Mouse (Mus musculus): ENCODE data around the gene Bin2. TPM values are rescaled to one million over a fixed set of nuclear protein-coding genes. Genes with fewer than 3 reads are reported as not detected.
A peak's percentile ranks its signal among the peaks of the same experiment; 100 is the strongest.

The Bin2 gene
- total and polyA plus RNA-seq, 3 experiments = 51.4 to 89.9 (median 64.8) TPM

DNA sequence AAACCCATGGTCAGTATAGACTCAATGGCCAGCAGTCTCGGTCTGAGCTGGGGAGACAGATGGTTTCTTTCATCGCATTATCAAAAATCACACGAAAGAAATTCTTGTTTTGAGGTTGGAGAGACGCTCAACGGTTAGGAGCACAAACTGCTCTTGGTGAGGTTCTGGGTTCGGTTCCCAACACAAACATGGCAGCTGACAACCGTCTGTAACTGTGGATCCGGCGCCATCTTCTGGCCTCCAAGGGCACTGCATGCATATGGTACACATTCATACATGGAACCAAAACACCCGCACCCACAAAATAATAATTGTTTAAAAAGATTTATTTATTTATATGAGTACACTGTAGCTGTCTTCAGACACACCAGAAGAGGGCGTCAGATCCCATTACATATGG lies 49.2 kb upstream of the Bin2 start:
- Histone ChIP-seq H3K4me1 (ENCODE audit: control insufficient read depth in 1 of 2, insufficient read depth in 2 of 2) (peaks cover 0 to 21% of the 10 kb centered on the region in 2 experiments; a peak in 2 of 4 replicates), H3K36me3 (replicated peaks in 1 of 2; ENCODE audit: control insufficient read depth in 1 of 2, insufficient read depth in 1 of 2, low read length in 1 of 2) (no peaks in the 10 kb centered on the region), H3K79me2 (replicated peaks; ENCODE audit: control insufficient read depth, extremely low read depth, insufficient read depth, poor library complexity, severe bottlenecking) (no peaks in the 10 kb centered on the region), H3K4me2 (ENCODE audit: insufficient read depth, low read depth, poor library complexity, severe bottlenecking) (no peak overlapping the region), H3K27ac (ENCODE audit: insufficient read depth, low read depth) (no peak overlapping the region), H3K9me3 (replicated peaks; ENCODE audit: low read length) (peaks cover 5% of the 10 kb centered on the region), H3K9ac (ENCODE audit: insufficient read depth, low read depth) (no peak overlapping the region), H3K4me3 (replicated peaks in 1 of 3; ENCODE audit: low read depth in 2 of 3, low read length in 2 of 3, poor library complexity in 1 of 3) (no peak overlapping the region), H3K27me3 (replicated peaks) (no peaks in the 10 kb centered on the region)
- DNase-seq (ENCODE audit: extremely low read depth) = no peak
- TF ChIP-seq ELF1 (IDR thresholded peaks at IDR 0.05; ENCODE audit: low read depth, low read length) (no peak), SMC3 (IDR thresholded peaks at IDR 0.05; ENCODE audit: low read depth, low read length) (peak; percentile 38), RAD21 (IDR thresholded peaks at IDR 0.05; ENCODE audit: low read depth, low read length) (peak; percentile 43), CTCF (conservative IDR thresholded peaks at IDR 0.05 in 1 of 2, IDR thresholded peaks at IDR 0.05 in 1 of 2; ENCODE audit: low read depth in 2 of 2, low read length in 2 of 2) (peak in 1 of 2 experiments; percentile 52; a peak in 2 of 4 replicates)
- dilution Hi-C loops (cut with MboI; ENCODE audit: extremely low pct_ligation_motif_present, extremely low pct_unique_long_range_greater_than_20kb, low sequenced_read_pairs) = no loop called here
- in situ Hi-C loops (cut with MboI; ENCODE audit: low pct_ligation_motif_present, low pct_unique_long_range_greater_than_20kb, low sequenced_read_pairs) = no loop called here

DNA sequence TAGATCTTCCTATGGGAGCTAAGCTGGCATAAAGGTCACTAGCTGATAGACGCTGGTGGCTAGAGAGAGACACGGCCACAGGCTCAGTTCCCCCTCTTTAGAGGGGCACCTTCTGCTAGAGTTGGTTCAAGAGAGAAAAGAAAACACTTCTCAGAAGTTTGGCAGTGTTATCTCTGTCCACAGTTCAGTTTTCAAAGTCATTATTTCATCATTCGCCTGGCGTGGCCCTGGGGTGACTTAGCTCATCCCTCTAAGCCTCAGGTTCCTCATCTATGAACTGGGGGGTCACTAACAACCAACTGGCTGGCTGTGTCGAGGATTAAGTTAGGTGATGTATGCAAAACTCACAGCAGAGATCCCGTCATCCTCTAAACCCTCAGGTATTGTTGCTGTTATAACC lies 48.6 kb upstream of the Bin2 start:
- H3K4me3 ChIP-seq (replicated peaks in 1 of 3; ENCODE audit: low read depth in 2 of 3, low read length in 2 of 3, poor library complexity in 1 of 3) = no peak overlapping the region
- no peaks in the 10 kb centered on the region for H3K27me3 ChIP-seq (replicated peaks)
- TF ChIP-seq MAX (IDR thresholded peaks at IDR 0.05; ENCODE audit: low read length) (no peak), TCF12 (IDR thresholded peaks at IDR 0.05; ENCODE audit: low read depth, low read length) (no peak), MAZ (IDR thresholded peaks at IDR 0.05; ENCODE audit: low read depth, low read length) (no peak), ZC3H11A (IDR thresholded peaks at IDR 0.05; ENCODE audit: low read depth, low read length) (no peak), UBTF (IDR thresholded peaks at IDR 0.05; ENCODE audit: low read depth, low read length) (no peak), BHLHE40 (IDR thresholded peaks at IDR 0.05; ENCODE audit: low read depth, low read length) (no peak), ELF1 (IDR thresholded peaks at IDR 0.05; ENCODE audit: low read depth, low read length) (no peak), IRF4 (IDR thresholded peaks at IDR 0.05; ENCODE audit: low read depth, low read length) (no peak), POLR2A (IDR thresholded peaks at IDR 0.05; ENCODE audit: low read depth, low read length) (no peak), USF1 (IDR thresholded peaks at IDR 0.05; ENCODE audit: low read depth, low read length) (no peak), ZMIZ1 (IDR thresholded peaks at IDR 0.05; ENCODE audit: low read depth, low read length) (no peak)
- H3K79me2 ChIP-seq (replicated peaks; ENCODE audit: control insufficient read depth, extremely low read depth, insufficient read depth, poor library complexity, severe bottlenecking) = no peaks in the 10 kb centered on the region
- no peak for DNase-seq (ENCODE audit: extremely low read depth)
- peaks cover 5% of the 10 kb centered on the region for H3K9me3 ChIP-seq (replicated peaks; ENCODE audit: low read length)
- in situ Hi-C loops (cut with MboI; ENCODE audit: low pct_ligation_motif_present, low pct_unique_long_range_greater_than_20kb, low sequenced_read_pairs) (no loop called here), dilution Hi-C loops (cut with MboI; ENCODE audit: extremely low pct_ligation_motif_present, extremely low pct_unique_long_range_greater_than_20kb, low sequenced_read_pairs) (no loop called here)
- no peak overlapping the region for H3K27ac ChIP-seq (ENCODE audit: insufficient read depth, low read depth)
- no peaks in the 10 kb centered on the region for H3K36me3 ChIP-seq (replicated peaks in 1 of 2; ENCODE audit: control insufficient read depth in 1 of 2, insufficient read depth in 1 of 2, low read length in 1 of 2)
- H3K4me1 ChIP-seq (ENCODE audit: control insufficient read depth in 1 of 2, insufficient read depth in 2 of 2) = peaks cover 0 to 21% of the 10 kb centered on the region in 2 experiments; a peak in 2 of 4 replicates
- H3K4me2 ChIP-seq (ENCODE audit: insufficient read depth, low read depth, poor library complexity, severe bottlenecking) = no peak overlapping the region
- no peak overlapping the region for H3K9ac ChIP-seq (ENCODE audit: insufficient read depth, low read depth)

DNA sequence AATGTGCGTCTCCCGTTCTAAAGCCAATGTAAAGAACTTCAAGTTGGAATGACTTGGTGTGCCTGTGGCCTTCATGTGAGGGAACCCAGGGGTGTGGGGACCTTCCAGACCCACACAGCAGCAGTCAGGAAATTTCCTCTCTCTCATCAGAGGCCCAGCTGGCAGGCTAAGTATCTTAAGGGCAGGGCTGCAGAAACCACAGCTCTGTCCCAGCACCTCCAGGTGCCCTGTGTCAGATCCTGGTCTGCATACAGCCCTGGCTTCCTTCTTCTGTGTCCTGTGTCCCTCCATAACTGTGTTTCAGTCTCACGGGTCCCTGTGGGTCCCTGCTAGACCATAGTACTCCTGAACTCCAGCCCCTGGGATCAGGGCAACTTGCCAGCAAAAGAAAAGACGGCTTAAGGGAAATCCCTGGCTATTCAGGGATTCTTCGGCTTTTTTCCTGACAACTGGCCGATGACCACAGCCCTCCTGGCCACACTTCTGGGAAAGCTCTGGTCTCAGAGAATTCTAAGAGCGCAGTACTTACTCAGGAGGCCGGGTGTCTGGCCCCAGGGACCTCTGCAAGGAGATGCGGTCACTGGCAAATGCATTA lies 46.1 kb upstream of the Bin2 start:
- H3K27ac ChIP-seq (ENCODE audit: insufficient read depth, low read depth) = no peak overlapping the region
- no peak overlapping the region for H3K9ac ChIP-seq (ENCODE audit: insufficient read depth, low read depth)
- in situ Hi-C loops (cut with MboI; ENCODE audit: low pct_ligation_motif_present, low pct_unique_long_range_greater_than_20kb, low sequenced_read_pairs) = no loop called here
- dilution Hi-C loops (cut with MboI; ENCODE audit: extremely low pct_ligation_motif_present, extremely low pct_unique_long_range_greater_than_20kb, low sequenced_read_pairs) = no loop called here
- no peak for DNase-seq (ENCODE audit: extremely low read depth)
- peaks cover 0 to 7% of the 10 kb centered on the region in 2 experiments; a peak in 2 of 4 replicates for H3K4me1 ChIP-seq (ENCODE audit: control insufficient read depth in 1 of 2, insufficient read depth in 2 of 2)
- no peaks in the 10 kb centered on the region for H3K79me2 ChIP-seq (replicated peaks; ENCODE audit: control insufficient read depth, extremely low read depth, insufficient read depth, poor library complexity, severe bottlenecking)
- H3K27me3 ChIP-seq (replicated peaks) = no peaks in the 10 kb centered on the region
- no peak overlapping the region for H3K4me3 ChIP-seq (replicated peaks in 1 of 3; ENCODE audit: low read depth in 2 of 3, low read length in 2 of 3, poor library complexity in 1 of 3)
- TF ChIP-seq USF1 (IDR thresholded peaks at IDR 0.05; ENCODE audit: low read depth, low read length) = no peak
- no peak for TF ChIP-seq MXI1 (IDR thresholded peaks at IDR 0.05; ENCODE audit: low read depth, low read length)
- no peak for TF ChIP-seq SMC3 (IDR thresholded peaks at IDR 0.05; ENCODE audit: low read depth, low read length)
- no peak for TF ChIP-seq POLR2AphosphoS2 (IDR thresholded peaks at IDR 0.05; ENCODE audit: low read depth, low read length)
- no peak overlapping the region for H3K4me2 ChIP-seq (ENCODE audit: insufficient read depth, low read depth, poor library complexity, severe bottlenecking)
- peaks cover 11% of the 10 kb centered on the region for H3K9me3 ChIP-seq (replicated peaks; ENCODE audit: low read length)
- H3K36me3 ChIP-seq (replicated peaks in 1 of 2; ENCODE audit: control insufficient read depth in 1 of 2, insufficient read depth in 1 of 2, low read length in 1 of 2) = no peaks in the 10 kb centered on the region

All from CH12.LX (cell line).